Mouse (Mus musculus) mature B cell (primary cell): ENCODE measurements around the gene Ostn.

ENCODE experiments used
- in situ Hi-C: fragments of 300-500 bp; cut with MboI; formaldehyde crosslinking; loops from 2 replicates; pipeline ENCODE4 v1.14.3; 2019

Gene Ostn

GRCm38 (mm10) chr16:27387634-27388611, 80.6 kb downstream of the Ostn start:
- in situ Hi-C loops = no loop called here

GRCm38 (mm10) chr16:27388761-27389451, 81.6 kb downstream of the Ostn start, which contains the start of gene Ccdc50:
TSS of gene Ccdc50 (plus strand) at chr16:27388869.
- in situ Hi-C loops = no loop called here

- in situ Hi-C loops = no loop called here
Measured at GRCm38 (mm10) chr16:27389534-27390282, 82.4 kb downstream of the Ostn start.

GRCm38 (mm10) chr16:27390306-27390705, 83.0 kb downstream of the Ostn start:
- in situ Hi-C loops = no loop called here

- in situ Hi-C loops = no loop called here
Measured at GRCm38 (mm10) chr16:27391845-27392244, 84.6 kb downstream of the Ostn start.

GRCm38 (mm10) chr16:27395251-27396037, 88.2 kb downstream of the Ostn start:
- in situ Hi-C loops = no loop called here

- in situ Hi-C loops = no loop called here
Measured at GRCm38 (mm10) chr16:27396951-27397350, 89.7 kb downstream of the Ostn start.

GRCm38 (mm10) chr16:27399026-27399718, 91.9 kb downstream of the Ostn start:
- in situ Hi-C loops = no loop called here

- in situ Hi-C loops = no loop called here
Measured at GRCm38 (mm10) chr16:27399719-27400253, 92.5 kb downstream of the Ostn start.
